Mouse (Mus musculus) monocyte, adult 2 months (primary cell): Measurements from ENCODE around the gene Nudt13.
A peak's percentile ranks its signal among the peaks of the same experiment; 100 is the strongest.
"Not testable (repeated sequence)": the region's sequence is repeated elsewhere in the genome, so short reads cannot be mapped to it uniquely, and the experiment has no call there.

Experiments used
- DNase-seq, 2 experiments: peaks; one replicate each; pipeline ENCODE4 v3.0.0; 2022; ENCODE audit warnings: low spot score in 2 of 2, low read depth in 1 of 2

The Nudt13 gene

GRCm38 (mm10) chr14:20294117-20294892, at the start of gene Nudt13:
TSS of gene Nudt13 (plus strand) at chr14:20294697.
- DNase-seq, result peak; percentile 52 to 60

- no peak for DNase-seq
These were observed 49.2 kb upstream of the Nudt13 start for GRCm38 (mm10) chr14:20245318-20245717.

DNA sequence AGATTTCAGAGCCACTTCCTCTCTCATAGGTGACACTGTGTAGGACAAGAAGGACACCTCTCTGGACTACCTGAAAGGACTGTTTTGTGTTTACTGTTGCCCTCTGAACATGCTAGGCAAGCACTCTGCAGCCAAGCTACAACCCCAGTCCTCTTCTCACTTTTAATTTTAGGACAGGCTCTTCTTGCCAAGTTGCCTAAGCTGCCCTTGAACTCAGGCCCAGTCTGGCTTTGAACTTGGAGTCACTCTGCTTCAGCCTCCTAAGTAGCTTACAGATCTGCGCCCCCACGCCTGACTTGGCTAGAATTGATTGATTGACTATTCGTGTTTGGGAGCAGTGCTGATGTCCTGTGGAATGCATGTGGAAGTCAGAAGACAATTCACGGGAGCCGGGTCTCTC, 48.6 kb upstream of the Nudt13 start:
- no peak for DNase-seq

DNA sequence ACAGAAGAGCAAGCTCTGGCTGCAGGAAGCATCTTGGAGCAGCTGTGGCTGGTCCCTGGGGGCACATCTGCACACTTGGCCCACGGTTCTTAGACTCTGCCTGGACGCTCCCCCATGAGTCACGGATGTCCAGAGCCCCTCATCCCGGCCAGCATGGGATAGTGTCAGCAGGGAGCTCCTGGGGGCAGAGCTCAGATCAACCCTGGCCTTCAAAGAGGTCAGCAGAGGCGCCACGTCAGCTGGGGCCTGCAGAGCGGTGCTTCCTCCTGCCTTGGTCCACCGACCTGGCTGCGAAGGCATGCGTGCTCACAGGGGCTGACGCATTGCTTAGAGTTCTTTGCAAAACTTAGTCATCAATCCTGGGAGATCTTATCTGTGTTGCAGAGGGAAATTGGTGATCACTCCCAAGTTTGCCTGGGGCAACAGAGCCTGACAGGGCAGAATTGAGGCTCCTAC, 47.7 kb upstream of the Nudt13 start:
- DNase-seq, result no peak

GRCm38 (mm10) chr14:20248001-20248400, 46.5 kb upstream of the Nudt13 start:
- DNase-seq, result no peak

DNA sequence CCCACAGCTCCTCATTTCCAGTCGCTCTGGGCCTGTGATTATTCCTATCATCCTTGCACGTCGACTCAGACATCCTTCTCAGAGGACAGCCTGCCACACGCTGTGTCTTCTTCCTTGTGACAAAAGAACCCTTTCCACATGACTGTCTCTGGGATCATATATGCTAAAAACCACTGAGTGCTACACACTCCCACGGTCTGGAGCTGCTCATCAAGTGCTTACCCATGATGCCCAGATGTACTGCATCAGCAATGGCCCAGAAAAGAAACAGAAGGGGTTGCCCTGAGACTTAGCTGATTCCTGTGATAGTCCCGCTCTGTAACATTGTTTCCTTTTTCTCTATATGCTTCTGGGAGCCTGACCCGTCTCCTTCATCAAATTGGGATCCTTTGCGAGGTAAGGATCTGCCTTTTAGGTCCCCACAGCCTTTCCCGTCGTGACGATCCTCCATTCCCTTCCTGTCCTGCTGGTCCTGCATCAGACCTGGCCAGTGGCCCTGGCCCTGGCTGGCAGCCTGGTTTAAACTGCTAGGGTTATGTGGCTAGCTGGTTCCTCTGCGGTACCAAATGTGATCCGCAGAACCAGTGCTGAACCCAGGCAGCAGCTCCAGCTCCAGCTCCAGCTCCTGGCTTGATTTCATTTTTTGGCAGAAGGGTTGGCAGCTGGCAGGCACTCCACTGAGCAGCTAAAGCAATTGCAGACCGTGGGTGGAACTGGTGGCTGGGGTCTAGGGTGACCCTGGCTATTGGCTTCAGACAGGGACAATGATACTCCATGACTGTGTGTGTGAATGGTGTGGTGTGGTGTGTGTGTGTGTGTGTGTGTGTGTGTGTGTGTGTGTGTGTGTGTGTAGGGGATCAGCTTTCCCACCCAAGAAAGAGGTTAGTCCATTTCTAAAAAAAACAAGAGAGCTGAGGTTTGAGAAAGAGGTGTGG, 44.0 kb upstream of the Nudt13 start:
- DNase-seq, result no peak

- DNase-seq, result peak in 1 of 2 experiments; percentile 39
These were observed 36.0 kb upstream of the Nudt13 start for GRCm38 (mm10) chr14:20258185-20259113.

GRCm38 (mm10) chr14:20262346-20262745, 32.2 kb upstream of the Nudt13 start:
- DNase-seq, result no peak

- no peak for DNase-seq
These were observed 26.1 kb upstream of the Nudt13 start for GRCm38 (mm10) chr14:20268421-20268820.

GRCm38 (mm10) chr14:20269082-20269809, 25.3 kb upstream of the Nudt13 start, which contains the start of gene Kcnk16:
TSS of gene Kcnk16 (minus strand) at chr14:20269199.
- no peak for DNase-seq

- DNase-seq, result no peak
These were observed 3.1 kb upstream of the Nudt13 start for GRCm38 (mm10) chr14:20291391-20291790.

- DNase-seq, result no peak
These were observed 450 bp downstream of the Nudt13 start for GRCm38 (mm10) chr14:20294947-20295346.

GRCm38 (mm10) chr14:20297616-20298015, 3.1 kb downstream of the Nudt13 start:
- no peak for DNase-seq

- DNase-seq, result no peak
These were observed 3.6 kb downstream of the Nudt13 start for GRCm38 (mm10) chr14:20298131-20298530.

DNA sequence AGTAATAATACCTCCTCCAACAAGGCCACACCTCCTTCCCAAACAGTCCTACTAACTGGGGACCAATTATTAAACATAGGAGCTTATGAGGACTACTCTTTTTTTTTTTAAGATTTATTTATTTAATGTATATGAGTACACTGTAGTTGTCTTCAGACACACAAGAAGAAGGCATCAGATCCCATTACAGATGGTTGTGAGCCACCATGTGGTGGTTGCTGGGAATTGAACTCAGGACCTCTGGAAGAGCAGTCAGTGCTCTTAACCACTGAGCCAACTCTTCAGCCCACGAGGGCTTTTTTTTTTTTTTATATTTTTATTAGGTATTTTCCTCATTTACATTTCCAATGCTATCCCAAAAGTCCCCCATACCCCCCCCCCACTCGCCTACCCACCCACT, 10.6 kb downstream of the Nudt13 start:
- DNase-seq, result not testable (repeated sequence)

GRCm38 (mm10) chr14:20315137-20315536, 20.6 kb downstream of the Nudt13 start:
- no peak for DNase-seq

DNA sequence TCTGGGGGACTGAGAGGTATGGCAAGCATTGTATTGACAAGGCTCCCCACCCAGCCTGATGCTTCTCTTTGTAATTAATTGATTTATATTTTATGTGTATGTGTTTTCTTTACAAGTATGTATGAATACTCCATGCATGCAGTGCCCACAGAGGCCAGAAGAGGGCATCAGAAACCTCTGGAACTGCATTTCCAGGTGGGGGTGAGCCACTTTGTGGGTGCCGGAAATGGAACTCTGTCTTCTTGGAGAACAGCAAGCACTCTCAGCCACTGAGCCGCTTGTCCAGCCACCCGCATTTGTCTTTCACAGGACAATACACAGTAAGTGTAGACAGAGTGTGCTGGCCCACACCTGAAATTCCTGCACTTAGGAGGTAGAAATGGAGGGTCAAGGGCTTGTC, 24.9 kb downstream of the Nudt13 start:
- peak in 1 of 2 experiments; percentile 6 for DNase-seq

- DNase-seq, result no peak
These were observed 29.7 kb downstream of the Nudt13 start for GRCm38 (mm10) chr14:20324196-20324595.

- DNase-seq, result no peak
These were observed 34.0 kb downstream of the Nudt13 start for GRCm38 (mm10) chr14:20328474-20328873.

DNA sequence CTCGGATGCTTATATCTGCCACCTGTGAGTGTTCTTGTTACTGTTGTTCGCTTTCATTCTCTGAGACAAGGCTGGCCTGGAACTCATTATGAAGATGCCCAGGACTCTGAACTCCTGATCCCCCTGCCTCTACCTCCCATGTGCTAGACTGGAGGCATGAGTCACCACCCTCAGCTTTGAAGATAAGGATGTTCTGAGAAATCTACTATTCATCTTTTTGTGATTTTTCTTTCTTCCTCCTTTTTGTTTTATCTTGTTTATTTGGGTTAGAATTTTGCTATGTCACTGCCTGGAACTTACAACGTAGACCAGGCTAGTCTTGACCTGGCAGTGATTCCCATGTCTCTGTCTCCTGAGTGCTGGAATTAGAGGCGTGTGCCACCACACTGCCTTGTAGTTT, 36.8 kb downstream of the Nudt13 start:
- DNase-seq, result no peak
